Mouse (Mus musculus): ENCODE measurements at regions not wholly inside any gene's neighbourhood (a gene's known extent, or its start where the extent isn't known, plus 50 kb on each side); places are given as distances from the start of the nearest gene placed in this dataset.

DNA sequence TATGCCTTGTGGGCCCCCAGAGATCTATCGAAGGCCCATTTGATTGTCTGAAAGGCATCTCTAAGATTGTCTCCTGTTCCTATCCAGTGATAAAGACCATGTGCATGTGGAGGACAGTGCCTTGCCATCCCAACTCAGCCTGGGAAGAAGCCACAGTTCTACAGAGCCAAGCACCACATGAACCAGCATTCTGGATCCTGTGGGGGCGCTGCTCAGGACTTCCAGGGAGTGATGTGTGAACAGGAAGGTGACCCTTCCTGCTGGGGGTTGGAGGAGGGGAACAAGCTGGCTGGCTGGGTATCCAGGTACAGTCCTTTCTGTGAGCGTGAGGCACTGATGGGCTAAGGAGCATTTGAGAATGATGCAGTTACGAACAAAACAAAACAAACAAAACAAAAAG lies 163.8 kb downstream of the Gm26897 start:
- no peak for DNase-seq (ENCODE audit: low spot score)

DNA sequence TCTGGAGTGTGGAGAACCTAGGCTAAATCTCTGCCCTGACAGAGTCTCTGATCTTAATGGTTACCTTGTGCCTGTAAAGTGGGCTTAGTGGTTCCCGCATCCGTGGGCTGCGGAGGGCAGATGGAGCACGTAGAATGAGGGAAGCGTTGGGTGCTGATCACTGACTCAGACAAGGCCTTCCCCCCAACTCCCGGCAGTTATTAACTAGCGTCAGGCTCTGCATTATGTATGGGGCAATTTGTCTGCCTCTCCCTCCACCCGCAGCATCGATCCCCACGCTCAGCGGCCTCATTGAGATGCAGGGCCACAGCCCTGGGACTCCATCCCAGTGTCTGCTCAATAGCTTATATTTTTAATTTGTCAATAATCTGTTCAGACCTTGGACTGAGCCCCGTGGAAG lies 164.8 kb downstream of the Gm26897 start:
- no peak for DNase-seq (ENCODE audit: low spot score)

DNA sequence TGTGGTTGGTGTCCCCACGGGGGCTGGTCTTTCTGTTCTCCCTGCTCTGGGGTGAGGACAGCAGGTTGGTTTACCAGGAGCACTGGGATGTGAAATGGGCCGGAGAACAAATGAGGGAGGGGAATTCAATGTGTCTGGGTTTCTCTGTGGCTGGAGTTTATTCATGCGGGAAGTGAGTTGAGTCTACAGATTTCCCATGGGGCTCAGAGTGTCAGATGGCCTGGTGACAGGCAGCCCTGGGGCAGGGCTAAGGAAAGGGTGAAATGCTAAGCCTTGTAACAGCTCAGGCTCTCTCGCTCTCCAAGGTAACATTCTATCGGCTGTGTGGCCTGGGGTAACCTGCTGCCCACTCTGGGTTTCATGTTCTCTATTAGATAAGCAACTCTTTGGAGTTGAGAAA lies 167.5 kb downstream of the Gm26897 start:
- DNase-seq (ENCODE audit: low spot score), result no peak

DNA sequence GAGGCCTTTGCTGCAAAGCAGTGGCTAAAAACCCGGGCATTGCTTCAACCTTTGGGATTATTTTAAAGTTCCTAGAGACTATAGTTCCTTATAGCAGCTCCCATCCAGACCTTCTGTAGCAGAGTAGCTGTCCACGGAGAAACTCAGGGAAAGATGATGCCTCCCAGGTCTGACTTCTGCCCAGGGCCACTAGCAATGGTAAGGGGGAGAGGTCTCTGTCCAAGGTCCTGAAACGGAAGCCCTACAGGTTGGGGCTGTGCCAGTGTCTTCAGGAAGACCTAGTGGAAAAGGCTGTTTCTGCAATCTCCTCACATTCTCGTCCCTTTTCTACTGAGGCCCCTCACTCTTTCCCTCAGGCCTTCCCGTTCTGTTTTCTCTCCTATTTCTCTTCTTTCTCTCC lies 168.0 kb downstream of the Gm26897 start:
- peak; percentile 35 for DNase-seq (ENCODE audit: low spot score)

DNA sequence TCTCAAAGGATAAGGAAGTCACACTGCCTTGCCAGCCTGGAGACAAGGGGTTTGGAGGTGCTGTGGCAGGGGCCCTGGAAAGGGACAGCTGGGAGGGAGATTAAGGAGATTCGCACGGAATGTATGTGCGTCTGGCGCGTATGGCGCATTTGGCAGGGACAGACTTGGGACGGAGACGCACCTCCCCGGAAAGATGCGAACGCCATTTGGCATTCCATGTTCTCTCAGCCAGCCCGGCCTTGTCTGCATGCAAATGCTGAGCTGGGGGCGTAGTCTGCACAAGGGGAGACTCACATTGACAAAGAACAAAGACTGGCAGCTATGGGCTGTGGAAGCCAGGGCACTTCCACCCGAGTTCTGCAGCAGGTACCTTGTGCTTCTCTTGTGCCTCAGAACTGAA lies 174.4 kb downstream of the Gm26897 start:
- DNase-seq (ENCODE audit: low spot score), result no peak

DNA sequence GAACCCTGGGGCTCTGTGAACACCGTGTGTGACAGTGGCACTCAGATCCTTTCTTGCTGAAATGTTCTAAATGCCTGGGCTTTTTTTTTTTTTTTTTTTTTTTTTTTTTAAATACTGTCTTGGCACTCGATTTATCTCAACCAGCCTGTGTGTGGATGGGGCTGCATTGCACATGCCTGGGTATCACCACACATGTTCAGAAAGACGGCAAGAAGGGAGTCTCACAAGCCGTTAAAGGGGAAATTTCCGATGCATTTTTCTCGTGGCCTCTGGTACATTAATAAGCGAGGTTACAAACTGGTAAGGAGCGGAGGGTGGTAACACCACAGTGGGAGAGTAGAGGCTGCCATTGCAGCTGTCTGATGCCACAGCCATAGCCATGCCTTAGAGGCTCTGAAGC lies 176.8 kb downstream of the Gm26897 start:
- no peak for DNase-seq (ENCODE audit: low spot score)

DNA sequence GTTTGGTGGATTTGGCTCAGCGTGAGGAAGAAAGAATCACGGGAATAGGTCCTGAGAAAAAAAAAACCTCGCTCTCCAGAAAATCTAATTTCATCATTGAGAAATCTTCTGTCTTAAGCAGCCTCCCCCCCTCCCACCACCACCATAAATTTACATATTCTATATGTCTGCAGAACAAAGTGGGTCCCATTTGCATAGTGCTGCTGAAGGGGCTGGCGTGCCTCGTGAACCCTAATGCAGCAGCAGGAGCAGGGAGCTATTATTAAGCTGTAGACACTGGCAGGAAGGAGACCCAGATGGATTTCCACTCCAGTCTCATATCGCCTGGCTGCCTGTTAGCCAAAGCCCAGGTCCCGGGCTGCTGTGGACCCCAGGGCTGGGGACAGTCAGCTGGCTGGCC lies 179.6 kb downstream of the Gm26897 start:
- DNase-seq (ENCODE audit: low spot score), result no peak

DNA sequence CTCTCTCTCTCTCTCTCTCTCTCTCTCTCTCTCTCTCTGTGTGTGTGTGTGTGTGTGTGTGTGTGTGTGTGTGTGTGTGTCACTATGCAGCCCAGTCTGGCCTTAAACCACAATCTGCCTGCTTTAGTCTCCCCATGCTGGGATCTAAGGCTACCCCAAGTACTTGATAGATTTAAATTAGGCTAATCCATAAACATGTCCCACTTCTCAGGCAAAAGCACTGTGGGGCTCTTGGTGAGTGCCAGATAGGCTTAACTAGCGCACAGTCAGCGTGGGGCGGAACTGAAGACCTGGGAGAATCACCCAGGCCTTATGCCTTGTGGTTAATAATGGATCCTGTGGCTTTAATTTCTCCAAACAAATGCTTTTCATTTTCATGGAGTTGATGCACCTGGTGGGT lies 180.6 kb downstream of the Gm26897 start:
- no peak for DNase-seq (ENCODE audit: low spot score)

DNA sequence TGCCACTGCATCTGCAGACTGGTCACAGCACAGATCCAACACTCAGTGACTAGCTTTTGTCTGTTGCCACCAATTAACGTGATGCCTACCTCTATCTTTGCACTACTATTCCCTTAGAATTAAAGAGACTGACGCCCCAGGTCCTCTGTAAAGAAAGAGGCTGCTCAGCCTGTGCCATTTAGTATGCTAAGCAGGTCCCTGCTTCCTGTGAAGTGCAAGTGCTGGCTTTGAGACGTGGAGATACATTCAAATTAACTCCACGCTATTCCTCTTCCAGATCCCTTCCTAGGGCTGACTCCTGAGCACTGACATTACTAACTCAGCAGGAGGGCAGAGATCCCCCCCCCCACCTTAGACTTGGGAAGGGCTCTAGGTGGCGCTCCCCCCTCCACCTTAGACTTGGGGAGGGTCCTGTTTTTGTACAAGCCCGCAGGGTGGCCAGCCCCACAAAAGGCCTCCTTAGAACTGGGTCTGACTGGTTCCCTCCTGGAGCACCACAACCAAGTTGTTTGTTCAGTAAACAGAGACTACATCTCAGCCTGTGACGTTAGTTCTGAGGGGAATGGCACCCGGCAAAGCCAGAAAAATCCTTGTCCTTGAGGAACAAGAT lies 184.0 kb downstream of the Gm26897 start:
- DNase-seq (ENCODE audit: low spot score), result no peak

DNA sequence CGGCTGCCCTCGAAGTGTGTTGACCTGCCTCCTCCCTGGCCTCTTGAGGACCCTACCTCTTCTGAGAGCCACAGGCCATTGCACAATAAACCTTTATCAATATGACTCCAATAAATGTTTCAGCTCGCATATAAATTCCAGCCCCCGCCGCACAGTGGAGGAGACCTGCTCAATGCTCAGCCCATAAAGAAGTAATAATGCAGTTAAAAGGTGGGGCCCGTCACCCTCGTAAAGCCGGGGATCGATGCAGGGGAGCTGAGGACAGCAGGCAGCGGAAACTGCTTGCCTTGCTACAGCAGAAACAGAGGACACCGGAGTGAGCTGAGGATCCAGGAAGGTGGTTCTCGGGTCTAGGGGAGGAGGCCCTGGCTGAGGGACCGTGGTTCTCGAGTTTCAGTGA lies 185.2 kb downstream of the Gm26897 start:
- no peak for DNase-seq (ENCODE audit: low spot score)

DNA sequence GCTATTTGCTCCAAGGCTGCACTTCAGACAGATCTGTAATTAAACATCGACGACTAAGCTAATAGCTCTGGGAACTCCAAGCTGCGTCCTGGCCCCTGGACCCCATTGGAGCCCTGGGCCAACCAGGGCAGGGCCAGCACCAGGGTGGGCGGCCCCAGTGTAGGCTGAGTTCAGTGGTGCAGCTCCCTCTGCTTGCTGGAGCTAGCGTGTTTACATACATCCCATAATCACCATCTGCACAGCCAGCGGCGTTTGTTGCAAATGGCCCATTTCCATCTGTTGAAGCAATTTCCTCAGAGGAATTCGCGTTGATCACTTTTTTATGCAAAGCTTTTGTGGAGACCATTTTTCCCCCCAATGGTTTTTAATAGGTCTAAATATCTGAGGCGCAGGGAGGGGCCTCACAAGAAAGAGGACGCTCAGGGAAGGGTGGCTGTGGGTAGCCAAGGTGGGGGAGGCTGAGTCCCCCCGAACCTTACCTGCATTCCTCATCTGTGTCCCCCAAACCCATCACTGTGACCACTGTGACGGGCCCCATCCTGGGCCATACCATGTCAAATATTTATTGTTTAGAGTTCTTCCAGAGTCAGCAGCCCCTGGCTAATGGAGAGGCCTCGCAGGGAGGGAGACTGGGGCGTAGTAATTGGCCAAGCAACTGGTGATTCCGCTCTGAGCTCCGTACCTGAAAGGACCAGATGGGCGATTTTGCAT lies 189.4 kb downstream of the Gm26897 start:
- no peak for DNase-seq (ENCODE audit: low spot score)

DNA sequence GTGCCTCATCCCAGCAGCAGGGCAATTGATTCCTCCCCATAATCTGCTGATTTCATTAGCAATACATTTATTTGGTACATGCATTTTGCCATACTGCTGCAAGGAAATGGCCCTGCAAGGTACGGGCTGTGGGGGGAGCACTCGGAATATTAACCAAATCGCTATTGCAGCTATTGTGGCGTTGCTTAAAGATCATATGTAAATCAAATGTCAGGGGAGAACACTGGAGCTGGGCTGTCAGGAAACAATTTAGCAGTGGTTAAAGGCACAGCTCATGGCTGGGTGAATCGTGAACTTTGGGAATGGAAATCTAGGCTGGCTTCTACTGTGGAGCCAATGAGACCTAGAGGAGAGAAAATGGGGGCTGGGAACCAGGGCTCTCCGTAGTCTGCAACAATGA lies 192.0 kb downstream of the Gm26897 start:
- no peak for DNase-seq (ENCODE audit: low spot score)

DNA sequence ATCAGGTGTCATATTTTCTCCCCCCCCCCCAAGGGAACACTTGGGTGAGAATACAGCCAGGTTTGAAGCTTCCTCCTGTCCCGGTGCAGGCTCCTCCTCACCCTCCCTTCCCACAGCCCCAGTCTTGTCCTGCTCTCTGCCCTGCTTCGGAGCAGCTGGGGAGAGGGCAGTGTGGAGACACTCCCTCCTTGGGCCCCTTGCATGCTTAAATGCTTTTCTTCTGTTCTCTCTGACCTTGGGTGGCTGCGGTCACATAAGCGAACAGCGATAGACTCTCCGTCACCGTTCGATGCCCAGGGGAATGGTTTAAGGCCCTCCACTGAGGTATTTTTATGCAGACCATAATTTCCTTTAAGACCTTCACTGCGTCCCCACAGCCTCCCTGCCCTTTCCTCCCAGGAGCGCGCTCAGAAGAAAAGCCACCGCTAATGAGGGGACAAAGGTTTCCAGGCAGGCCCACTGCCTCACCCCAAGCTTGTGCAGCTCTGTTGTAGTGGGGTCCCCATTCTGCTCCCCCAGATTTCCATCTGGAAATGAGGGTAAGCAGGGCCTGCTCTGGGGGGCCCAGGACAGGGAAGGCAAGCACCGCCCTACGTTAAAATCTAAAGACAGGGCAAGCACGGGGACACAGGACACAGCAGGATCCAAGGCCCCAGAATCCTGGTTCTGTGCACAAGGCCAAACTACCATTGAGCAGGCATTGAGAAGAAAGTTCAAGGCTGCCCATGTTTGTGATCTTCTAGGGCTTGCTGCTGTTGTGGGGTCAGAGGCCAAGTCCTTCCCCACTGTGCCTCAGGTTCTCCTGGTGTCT lies 195.7 kb downstream of the Gm26897 start:
- no peak for DNase-seq (ENCODE audit: low spot score)

DNA sequence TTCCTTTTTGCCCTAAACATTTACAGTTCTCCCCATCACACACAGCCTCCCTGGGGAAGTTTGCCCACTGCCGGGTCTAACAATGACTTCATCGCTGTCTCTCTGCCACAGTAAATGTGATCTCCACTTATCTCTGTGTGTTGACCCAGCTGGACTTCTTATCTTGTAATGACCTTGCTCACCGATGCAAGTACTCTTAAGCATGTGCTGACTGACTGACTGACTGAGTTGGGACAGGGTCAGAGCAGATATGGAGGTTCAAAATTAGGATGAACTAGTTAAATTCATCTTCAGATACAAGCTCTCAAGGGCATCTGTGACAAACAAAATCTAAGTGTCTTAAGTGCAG lies 196.2 kb downstream of the Gm26897 start:
- no peak for DNase-seq (ENCODE audit: low spot score)

DNA sequence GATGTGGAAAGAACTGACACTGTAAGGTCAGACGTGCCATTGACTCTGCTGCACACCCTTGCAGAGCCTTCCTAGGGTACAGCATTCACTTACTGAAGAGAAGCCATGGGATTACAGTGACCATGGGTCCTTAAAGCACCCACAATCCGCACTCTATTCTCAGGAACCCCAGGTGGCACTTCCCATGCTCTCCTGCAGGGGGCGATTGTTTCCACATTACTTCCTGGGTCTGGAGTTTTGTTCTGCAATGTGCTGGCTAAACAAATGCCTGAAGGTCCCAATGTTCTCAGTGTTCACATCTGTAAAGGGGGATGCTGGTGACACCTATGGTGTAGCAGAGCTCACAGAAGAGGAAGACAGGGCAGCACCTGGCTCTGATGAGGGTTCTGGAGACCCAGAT lies 198.0 kb downstream of the Gm26897 start:
- no peak for DNase-seq (ENCODE audit: low spot score)

DNA sequence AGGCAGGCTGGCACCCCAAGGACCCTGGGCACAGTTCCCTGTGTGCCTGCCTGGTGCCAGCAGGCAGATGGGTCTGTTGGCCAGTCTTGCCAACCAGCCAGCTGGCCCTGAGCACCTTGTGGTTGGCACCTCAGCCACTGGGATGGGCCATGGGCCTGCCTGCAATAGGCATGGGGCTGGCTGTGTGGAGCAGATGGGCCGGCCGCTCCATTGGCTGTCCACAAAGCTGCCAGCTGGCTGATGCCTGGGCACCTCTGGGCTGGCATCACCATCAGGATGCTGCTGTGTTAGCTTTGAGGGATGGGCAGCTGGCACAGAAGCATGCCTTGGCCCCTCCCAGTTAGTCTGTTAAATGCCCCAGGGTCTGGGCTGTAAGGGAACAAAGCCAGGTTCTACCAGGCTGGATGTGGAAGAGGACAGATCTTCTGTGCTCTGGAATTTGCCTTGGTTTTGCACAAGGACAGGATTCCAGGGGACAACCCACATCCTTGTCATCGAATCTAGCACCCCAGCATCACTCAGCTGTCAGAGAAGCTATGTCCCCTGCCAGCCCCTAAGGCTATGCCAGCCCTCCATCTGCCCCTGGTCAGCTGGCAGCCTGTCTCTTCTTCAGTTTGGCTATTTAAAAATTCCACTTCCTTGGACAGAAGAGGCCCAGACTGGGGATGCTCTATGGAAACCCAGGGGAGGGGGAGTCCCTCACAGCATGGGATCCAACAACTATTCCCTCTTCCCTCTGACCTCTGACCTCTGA lies 201.8 kb downstream of the Gm26897 start:
- DNase-seq (ENCODE audit: low spot score), result no peak

DNA sequence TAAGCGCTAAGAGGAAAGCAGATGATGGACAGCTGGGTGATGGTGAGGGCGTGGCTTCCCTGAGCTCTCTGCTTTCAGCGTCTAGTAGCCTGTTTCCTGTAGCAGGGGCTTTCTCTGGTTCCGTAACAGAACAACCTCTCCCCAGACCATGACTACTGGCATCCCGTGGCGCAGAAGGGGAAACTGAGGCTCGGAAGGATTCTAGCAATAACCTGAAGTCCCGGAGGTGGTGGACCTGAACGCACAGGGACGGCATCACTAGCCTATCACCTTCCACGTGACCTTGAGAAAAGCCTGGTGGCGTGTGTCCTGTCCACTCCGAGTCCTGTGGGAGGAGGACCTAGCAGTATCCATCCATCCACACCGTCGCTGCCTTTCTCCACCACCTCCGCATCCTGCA lies 208.1 kb downstream of the Gm26897 start:
- DNase-seq (ENCODE audit: low spot score), result no peak

DNA sequence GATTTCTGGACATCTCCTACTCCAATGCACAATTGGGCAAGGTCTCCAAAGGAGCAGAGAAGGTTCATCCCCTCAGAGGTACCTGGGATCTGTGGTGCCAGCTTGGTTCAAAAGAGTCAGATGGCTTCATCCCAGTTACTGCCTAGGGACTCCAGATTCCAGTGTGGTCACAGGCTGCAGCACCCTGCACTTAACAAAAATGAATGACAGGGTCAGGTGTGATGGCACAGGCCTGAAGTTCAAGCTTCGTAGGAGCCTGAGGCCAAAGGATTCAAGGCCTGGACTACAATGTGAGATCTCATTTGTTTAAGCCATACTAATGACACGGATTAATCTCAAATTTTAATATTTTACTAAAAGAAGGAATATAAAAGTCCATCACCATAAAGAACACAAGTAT lies 209.1 kb downstream of the Gm26897 start:
- DNase-seq (ENCODE audit: low spot score), result no peak

DNA sequence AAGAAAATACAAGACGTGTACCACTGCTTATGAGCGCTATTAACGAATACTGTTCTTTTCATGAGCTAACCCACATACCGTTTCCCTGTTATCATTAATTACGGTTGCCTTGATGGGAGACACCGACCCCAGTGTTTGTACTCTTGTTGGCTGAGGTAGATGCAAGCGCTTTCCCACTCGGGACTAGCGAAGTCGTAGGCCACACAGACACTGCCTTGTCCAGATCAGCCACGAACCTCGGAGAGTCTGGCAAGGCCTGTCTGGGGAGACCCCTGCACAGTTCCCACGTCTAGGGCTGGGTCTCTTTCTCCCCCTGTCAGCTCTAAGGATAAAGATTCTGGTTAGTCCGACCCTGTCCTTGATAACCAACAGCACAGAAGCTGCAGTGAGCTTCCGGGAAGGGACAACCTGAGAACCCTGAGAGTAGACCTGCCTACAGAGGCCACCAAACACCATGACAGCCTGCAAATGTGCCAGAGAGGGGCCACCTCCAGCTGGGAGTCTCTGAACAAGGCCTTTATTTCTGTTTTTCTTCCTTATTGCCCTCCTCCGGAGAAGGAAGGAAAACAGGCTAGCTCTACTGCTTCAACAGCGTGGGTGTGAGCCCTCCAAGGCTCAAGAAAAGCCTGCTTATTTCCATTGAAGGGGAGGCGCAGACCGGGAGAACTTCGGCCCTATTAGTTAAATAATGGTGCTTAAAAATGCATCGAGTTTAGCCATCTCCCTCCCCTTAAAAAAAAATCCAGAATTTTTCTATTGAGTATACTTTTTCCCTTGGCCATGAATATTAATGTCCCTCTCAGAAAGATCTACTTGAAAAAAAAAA lies 209.8 kb downstream of the Gm26897 start:
- DNase-seq (ENCODE audit: low spot score), result no peak

DNA sequence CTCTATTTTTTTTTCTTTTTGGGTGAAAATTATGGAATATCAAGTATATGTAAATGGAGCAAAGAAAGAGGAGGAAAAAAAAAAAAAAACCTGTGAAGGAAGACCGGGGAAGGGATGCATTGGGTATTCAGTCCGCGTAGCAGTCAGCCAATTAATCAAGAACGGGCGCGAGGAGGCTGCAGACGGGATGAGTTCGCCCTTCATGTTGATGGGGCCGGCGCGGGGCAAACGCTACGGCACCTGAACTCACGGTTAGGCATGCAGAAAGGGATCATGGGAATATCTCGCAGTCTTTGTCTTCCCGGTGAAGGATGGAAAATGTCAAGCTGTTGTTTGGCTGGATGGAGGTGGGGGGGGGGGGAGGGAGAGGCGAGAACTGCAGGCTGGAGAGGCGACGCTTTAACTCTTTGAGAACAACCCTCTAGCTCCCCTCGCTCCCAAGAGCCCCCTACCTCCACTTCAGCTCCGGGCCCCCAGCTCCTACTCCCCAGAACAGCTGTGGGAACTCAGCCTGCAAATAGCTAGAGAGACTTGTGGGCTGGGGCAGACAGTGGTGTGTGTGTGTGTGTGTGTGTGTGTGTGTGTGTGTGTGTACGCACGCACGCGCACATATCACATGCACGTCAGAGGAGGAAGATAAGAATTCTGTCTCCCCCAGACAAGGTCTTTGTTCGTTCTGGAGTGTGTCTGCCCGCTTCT lies 210.7 kb downstream of the Gm26897 start:
- no peak for DNase-seq (ENCODE audit: low spot score)

DNA sequence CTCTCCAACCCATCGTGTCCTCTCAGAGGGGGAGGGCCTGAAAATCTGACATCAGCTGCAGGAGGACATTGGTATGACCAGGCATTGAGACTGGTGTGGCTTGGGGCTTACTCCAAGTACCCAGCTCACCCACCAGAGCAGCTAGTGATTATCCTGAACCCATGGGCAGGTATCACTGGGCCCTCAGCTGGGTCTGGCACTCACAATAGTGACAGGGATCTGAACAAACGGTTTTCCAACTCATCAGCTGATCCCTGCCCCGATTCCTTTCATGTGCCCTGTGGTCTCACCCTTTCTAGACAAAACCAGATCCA lies 211.2 kb downstream of the Gm26897 start:
- no peak for DNase-seq (ENCODE audit: low spot score)
